Mouse (Mus musculus) stomach, embryonic 15.5 days (tissue): ENCODE measurements around the gene Prps1. TPM values are rescaled to one million over a fixed set of nuclear protein-coding genes. Genes with fewer than 3 reads are reported as not detected.

Experiments used
- ATAC-seq: fragments of 200-750 bp; cut with Nextera tagmentation; 2 replicates; pipeline ENCODE4 v1.8.0; 2017; ENCODE audit warnings: low read depth, moderate number of reproducible peaks, moderate TSS enrichment; ENCODE audit not compliant: insufficient read depth, low FRiP score
- H3K27ac ChIP-seq: fragments of 300-500 bp; sonication (generic); 2 replicates; pipeline ENCODE4 v1.5.1; 2015; ENCODE audit warnings: mild to moderate bottlenecking, inconsistent platforms
- H3K27me3 ChIP-seq: fragments of 300-500 bp; sonication (generic); replicated peaks from 2 replicates; pipeline ENCODE4 v1.6.1; 2015; ENCODE audit warnings: inconsistent platforms
- H3K36me3 ChIP-seq: fragments of 300-500 bp; sonication (generic); 2 replicates; pipeline ENCODE4 v1.6.1; 2015; ENCODE audit warnings: inconsistent platforms
- H3K4me1 ChIP-seq: fragments of 300-500 bp; sonication (generic); 2 replicates; pipeline ENCODE4 v1.6.1; 2015; ENCODE audit warnings: inconsistent platforms
- H3K4me2 ChIP-seq: fragments of 300-500 bp; sonication (generic); 2 replicates; pipeline ENCODE4 v1.6.1; 2015; ENCODE audit warnings: mild to moderate bottlenecking, inconsistent platforms
- H3K4me3 ChIP-seq: fragments of 300-500 bp; sonication (generic); replicated peaks from 2 replicates; pipeline ENCODE4 v1.5.1; 2015; ENCODE audit warnings: inconsistent platforms
- H3K9ac ChIP-seq: fragments of 300-500 bp; sonication (generic); 2 replicates; pipeline ENCODE4 v1.6.1; 2015; ENCODE audit warnings: inconsistent platforms
- H3K9me3 ChIP-seq: fragments of 300-500 bp; sonication (generic); 2 replicates; pipeline ENCODE4 v1.6.1; 2016; ENCODE audit warnings: inconsistent platforms
- WGBS: fragments of 180-500 bp; shearing (Covaris S2); methylation state at CpG from one replicate; pipeline ENCODE4 v1.1.7; 2015; 5-methylcytosine and 5-hydroxymethylcytosine counted together
- polyA plus RNA-seq: library from polyadenylated mRNA; unstranded; fragments of >200 nt; fragmentation: Nextera tagmentation; extraction: Ambion mirVana; gene quantifications from 2 replicates; pipeline ENCODE4 v1.2.1, GENCODE M21; 2015

Prps1 gene
- polyA plus RNA-seq: 30.8 and 32.3 TPM in 2 replicates

DNA sequence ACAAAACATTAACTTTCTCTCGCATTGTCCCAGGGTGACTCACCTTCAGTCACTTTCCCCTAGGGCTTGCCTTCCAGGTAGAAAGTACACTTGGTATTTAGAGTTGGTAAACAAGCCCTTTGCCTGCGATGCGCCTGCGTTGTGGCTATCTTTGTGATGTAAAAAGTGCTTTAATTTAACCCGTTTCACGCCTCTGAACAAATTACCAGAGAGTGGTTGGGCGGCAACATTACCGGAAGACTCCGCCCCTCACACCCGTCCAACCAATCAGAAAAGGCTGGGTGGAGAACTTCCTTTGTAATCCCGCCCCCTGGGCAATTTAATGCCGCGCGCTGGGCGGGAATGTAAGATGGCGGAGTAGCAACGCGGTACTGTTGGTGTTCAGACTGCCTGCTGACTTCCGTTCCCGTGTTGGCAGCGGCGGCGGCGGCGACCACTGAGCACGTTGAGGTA is at the start of gene Prps1:
Prps1 (plus strand) TSS at position 335 of the 453 bp plus-strand sequence.
- peak; percentile 94 for ATAC-seq
- no peak within 1 kb of the TSS for H3K27ac ChIP-seq
- 18% methylated on average over 26 of the region's 26 CpGs for WGBS

DNA sequence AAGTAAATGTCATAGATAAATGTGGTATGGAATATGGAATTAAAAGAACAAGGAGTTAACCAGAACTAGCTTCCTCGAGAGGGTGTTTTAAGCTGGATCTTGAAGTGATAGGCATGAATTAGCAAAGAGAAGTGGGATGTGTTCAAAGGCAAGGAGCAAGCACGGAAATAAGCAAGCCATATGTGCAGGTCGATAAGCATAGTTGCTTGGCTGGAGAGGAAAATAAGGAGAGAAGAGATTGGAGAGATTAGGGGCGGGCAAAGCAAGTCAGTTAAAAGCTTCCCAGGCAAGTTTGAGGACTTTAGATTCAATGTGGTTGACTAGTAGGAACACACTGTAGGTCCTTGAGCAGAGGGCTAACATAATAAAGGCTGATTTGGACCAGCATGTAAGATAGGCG is 48.8 kb upstream of the Prps1 start:
- 79% methylated on average over 5 of the region's 5 CpGs for WGBS

More for the DNA sequence above, at the start of gene Prps1:
- H3K4me1 ChIP-seq: no peaks in the 10 kb centered on the region
- H3K4me3 ChIP-seq: peak within 1 kb of the TSS; percentile 54
- H3K36me3 ChIP-seq: no peaks in the 10 kb centered on the region
- no peaks in the 10 kb centered on the region for H3K9me3 ChIP-seq
- no peaks in the 10 kb centered on the region for H3K27me3 ChIP-seq
- H3K4me2 ChIP-seq: peak within 1 kb of the TSS; percentile 72
- H3K9ac ChIP-seq: peak within 1 kb of the TSS; percentile 25; the same call in 1 of the 2 replicates

DNA sequence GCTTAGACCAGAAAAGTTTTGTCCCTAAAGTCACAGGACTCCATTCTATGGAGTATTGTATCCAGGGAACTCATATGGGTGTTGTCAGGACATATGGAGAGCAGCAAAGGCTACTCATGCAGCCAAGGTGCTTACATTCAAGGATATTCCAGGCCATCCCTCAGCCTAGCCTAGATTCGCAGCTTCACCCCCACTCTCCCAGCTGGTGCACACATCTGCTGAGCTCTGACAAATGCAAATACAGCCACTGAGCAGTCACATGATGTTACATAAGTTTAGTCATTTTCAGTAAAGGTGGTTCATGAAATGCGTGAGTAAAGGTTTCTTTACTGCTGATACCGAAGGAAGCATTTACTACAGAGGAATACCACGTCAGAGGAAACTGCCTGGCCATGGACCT is 37.9 kb upstream of the Prps1 start:
- ATAC-seq: no peak
- H3K4me2 ChIP-seq: no peak overlapping the region
- 73% methylated on average over 4 of the region's 4 CpGs for WGBS
- no peak overlapping the region for H3K27ac ChIP-seq
- H3K9ac ChIP-seq: no peak overlapping the region
- no peaks in the 10 kb centered on the region for H3K9me3 ChIP-seq
- H3K36me3 ChIP-seq: no peaks in the 10 kb centered on the region
- no peaks in the 10 kb centered on the region for H3K4me1 ChIP-seq
- H3K4me3 ChIP-seq: no peak overlapping the region
- 0 out of 2 replicates have a peak, but pooled peaks cover 4% of the 10 kb centered on the region for H3K27me3 ChIP-seq

More for the DNA sequence above, 48.8 kb upstream of the Prps1 start:
- H3K36me3 ChIP-seq: no peaks in the 10 kb centered on the region
- H3K27me3 ChIP-seq: no peaks in the 10 kb centered on the region
- no peak overlapping the region for H3K4me3 ChIP-seq
- no peaks in the 10 kb centered on the region for H3K4me1 ChIP-seq
- no peak overlapping the region for H3K9ac ChIP-seq
- H3K27ac ChIP-seq: no peak overlapping the region
- H3K4me2 ChIP-seq: no peak overlapping the region
- ATAC-seq: no peak
- no peaks in the 10 kb centered on the region for H3K9me3 ChIP-seq

DNA sequence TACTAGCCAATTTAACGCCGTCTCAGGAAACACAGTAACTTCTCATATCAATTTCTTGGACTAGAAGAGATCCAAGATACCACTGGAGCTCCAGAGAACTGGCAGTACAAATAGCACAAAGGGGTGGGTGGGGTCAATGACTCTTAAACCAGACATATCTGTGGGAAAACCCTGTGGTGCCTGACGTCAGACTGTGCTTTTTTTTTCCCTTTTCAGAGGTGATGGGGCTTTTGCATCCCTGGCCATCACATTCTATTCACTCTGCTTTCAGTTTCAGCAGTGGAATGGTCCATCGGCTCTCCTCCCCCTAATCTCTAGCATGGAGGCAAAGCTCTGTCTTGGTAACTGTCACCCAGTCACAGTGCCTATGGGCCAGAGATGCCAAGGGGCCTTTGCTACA is 29.3 kb upstream of the Prps1 start:
- Histone ChIP-seq H3K4me3 (no peak overlapping the region), H3K4me1 (no peaks in the 10 kb centered on the region), H3K27me3 (no peaks in the 10 kb centered on the region), H3K36me3 (no peaks in the 10 kb centered on the region), H3K9ac (no peak overlapping the region), H3K27ac (no peak overlapping the region), H3K9me3 (no peaks in the 10 kb centered on the region), H3K4me2 (no peak overlapping the region)
- ATAC-seq: no peak
- 78% methylated on average over 4 of the region's 4 CpGs for WGBS

DNA sequence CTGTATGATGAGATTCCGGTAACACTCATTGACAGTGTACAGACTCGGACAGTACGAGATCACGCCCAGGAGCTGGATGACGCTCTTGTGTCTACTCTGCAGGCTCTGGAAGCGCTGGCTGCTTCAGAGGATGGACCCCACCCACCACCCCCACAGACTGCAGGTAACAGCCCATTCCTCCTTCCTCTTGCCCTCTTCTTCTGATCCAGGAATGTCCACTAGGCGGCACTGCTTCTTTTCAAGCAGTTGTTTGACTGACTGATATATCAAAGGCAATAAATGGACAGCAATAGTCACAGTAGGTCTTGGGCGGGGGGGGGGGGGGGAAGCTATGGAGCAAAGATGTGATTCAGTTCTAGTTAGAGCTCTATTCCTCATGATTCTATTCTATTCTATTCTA is 28.2 kb upstream of the Prps1 start:
- no peak for ATAC-seq
- Histone ChIP-seq H3K9ac (no peak overlapping the region), H3K36me3 (no peaks in the 10 kb centered on the region), H3K27me3 (no peaks in the 10 kb centered on the region), H3K27ac (no peak overlapping the region), H3K9me3 (no peaks in the 10 kb centered on the region), H3K4me2 (no peak overlapping the region), H3K4me3 (no peak overlapping the region), H3K4me1 (no peaks in the 10 kb centered on the region)
- 65% methylated on average over 8 of the region's 8 CpGs for WGBS

DNA sequence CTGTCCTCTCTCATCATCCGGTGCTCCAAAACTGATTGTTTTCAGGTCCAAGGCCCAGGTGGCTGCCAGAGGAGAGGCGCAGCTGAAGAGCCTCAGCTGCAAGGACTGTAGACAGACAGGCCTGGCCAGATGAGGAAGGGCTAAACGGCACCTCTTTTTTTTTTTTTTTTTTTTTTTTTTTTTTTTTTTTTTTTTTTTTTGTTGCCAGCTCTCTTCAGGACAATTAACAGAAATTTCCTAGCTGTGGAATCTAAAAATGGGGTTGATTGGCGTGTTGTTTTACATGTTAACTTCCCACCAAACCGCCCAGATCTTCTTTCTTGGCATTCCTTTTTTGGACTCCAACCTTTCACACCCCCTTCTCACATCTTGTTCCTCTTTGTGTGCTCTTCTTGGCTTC is 26.4 kb upstream of the Prps1 start:
- H3K4me2 ChIP-seq: no peak overlapping the region
- no peaks in the 10 kb centered on the region for H3K4me1 ChIP-seq
- H3K36me3 ChIP-seq: no peaks in the 10 kb centered on the region
- H3K9ac ChIP-seq: no peak overlapping the region
- ATAC-seq: no peak
- H3K9me3 ChIP-seq: no peaks in the 10 kb centered on the region
- H3K4me3 ChIP-seq: no peak overlapping the region
- WGBS: 85% methylated on average over 4 of the region's 5 CpGs
- no peak overlapping the region for H3K27ac ChIP-seq
- H3K27me3 ChIP-seq: no peaks in the 10 kb centered on the region

DNA sequence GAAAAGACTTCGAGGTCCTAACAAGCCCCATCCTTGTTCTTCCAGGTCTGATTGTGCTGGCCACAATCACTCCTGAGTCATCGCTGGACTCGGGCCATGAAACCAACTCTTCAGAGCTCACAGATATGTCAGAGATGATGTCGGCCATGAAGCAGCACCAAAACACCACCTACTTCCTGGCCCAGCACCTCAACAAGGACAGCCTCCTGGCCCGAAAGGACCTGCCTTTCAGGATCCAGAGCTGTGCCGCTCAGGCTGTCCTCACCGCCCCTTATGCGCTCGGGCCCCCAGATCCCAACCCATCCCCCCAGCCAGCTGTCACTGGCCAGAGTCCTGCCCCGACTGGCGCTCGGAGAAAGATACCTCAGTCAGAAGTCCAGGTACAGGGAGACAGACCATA is 25.9 kb upstream of the Prps1 start:
- Histone ChIP-seq H3K4me1 (no peaks in the 10 kb centered on the region), H3K27me3 (no peaks in the 10 kb centered on the region), H3K9ac (no peak overlapping the region), H3K9me3 (no peaks in the 10 kb centered on the region), H3K4me2 (no peak overlapping the region), H3K27ac (no peak overlapping the region), H3K36me3 (no peaks in the 10 kb centered on the region), H3K4me3 (no peak overlapping the region)
- 81% methylated on average over 12 of the region's 12 CpGs for WGBS
- no peak for ATAC-seq

DNA sequence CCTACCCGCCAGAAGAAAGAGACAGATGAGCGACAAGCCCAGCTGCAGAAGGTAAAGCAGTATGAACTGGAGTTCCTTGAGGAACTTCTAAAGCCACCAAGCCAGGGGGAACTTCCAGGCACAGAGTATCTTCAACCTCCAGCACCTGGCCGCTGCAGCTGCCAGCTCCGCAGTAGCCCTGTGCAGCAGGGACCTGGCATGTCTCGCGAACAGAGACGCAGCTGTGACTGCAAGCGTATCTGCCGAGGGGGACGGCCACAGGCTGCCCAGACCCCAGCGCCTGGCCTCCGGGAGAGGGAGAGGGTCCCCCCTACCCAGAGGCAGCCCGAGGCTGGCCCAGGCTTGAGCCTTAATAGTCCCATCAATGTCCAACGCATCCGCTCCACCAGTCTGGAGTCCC is 24.4 kb upstream of the Prps1 start:
- no peak overlapping the region for H3K4me2 ChIP-seq
- ATAC-seq: no peak
- H3K4me1 ChIP-seq: no peaks in the 10 kb centered on the region
- H3K9me3 ChIP-seq: no peaks in the 10 kb centered on the region
- no peak overlapping the region for H3K4me3 ChIP-seq
- H3K9ac ChIP-seq: no peak overlapping the region
- whole genome bisulfite sequencing: 81% methylated on average over 15 of the region's 15 CpGs
- no peak overlapping the region for H3K27ac ChIP-seq
- H3K27me3 ChIP-seq: no peaks in the 10 kb centered on the region
- no peaks in the 10 kb centered on the region for H3K36me3 ChIP-seq

DNA sequence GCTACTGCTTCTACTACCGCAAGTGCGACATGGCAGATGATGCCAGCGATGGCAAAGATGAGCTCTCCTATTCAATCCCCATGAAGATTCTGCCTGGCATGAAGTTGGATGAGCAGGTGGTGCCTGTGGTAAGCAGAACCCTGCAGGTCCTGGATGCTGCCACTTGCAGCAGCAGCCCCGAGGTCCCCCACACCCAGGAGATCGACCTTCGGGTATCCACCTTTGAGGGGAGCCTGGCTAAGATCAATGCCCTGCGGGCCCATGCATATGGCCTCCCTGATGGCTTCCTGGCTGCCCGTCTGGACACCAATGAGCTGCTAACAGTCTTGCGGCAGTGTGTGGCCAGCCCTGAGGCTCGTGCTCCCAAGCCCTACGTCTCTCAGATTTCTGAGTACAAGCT is 23.6 kb upstream of the Prps1 start:
- Histone ChIP-seq H3K9ac (no peak overlapping the region), H3K4me2 (no peak overlapping the region), H3K4me3 (no peak overlapping the region), H3K36me3 (no peaks in the 10 kb centered on the region), H3K27me3 (no peaks in the 10 kb centered on the region), H3K27ac (no peak overlapping the region), H3K9me3 (no peaks in the 10 kb centered on the region), H3K4me1 (no peaks in the 10 kb centered on the region)
- no peak for ATAC-seq
- 80% methylated on average over 11 of the region's 11 CpGs for WGBS

DNA sequence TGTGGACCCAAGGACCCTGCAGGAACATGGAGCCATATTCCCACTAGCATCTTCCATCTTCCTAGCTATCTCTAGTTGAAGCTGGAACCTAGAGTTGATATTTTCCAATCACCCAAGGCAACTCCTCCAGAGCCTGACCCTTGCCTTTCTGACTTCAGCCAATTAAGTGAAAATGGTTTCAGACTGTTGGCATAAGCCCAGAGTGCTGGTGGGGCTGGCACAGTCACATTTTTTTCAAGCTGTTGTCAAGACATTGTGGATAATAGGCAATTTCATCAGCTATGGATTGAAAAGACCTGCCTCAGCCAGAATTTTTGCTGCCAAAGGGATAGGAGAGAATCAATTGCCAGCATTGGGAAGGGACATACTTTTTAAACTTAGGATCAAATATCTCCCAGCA is 18.5 kb upstream of the Prps1 start:
- Histone ChIP-seq H3K27me3 (no peaks in the 10 kb centered on the region), H3K9me3 (no peaks in the 10 kb centered on the region), H3K27ac (no peak overlapping the region), H3K4me1 (no peaks in the 10 kb centered on the region), H3K9ac (no peak overlapping the region), H3K4me2 (no peak overlapping the region), H3K4me3 (no peak overlapping the region), H3K36me3 (no peaks in the 10 kb centered on the region)
- ATAC-seq: no peak

DNA sequence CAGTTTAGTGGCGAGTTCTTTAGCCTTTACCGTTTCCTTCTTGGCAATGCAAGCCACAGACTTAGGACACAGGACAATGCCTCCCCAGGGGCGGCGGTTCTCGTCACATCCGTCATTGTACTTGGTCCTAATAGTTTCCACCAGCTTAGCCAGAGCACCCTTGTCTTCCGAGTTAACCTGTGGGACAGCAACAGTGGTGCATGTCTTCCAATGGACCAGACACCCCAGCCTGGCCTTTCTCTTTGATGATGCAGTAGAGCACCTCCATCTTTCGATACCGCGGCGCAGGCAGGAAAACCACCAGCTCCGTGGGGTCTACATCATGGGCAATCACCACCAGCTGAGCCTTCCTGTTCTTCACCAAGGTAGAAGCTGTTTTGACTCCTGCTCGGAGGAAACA is 10.9 kb upstream of the Prps1 start:
- Histone ChIP-seq H3K9me3 (no peaks in the 10 kb centered on the region), H3K4me2 (no peak overlapping the region), H3K27ac (no peak overlapping the region), H3K4me1 (no peaks in the 10 kb centered on the region), H3K36me3 (no peaks in the 10 kb centered on the region), H3K4me3 (no peak overlapping the region), H3K27me3 (no peaks in the 10 kb centered on the region), H3K9ac (no peak overlapping the region)
- WGBS: 82% methylated on average over 13 of the region's 13 CpGs
- ATAC-seq: no peak

DNA sequence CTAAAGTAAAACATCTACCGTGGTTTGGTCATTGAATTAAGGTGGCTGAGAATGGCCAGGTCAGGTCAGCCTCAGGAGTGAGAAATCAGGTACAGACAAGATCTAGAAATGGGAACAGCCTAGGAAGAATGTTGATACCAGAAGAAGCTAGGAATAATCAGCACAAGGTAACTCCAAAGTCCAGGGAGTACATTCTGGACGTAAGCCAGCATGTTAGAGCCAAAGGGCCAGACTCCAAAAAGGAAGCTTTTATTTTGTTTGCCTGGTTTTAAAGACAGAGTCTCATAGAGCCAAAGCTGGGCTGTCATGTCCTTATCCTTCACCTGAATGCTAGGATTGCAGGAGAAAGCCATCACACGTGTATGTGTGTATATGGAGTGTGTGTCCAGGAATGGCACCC is 6.3 kb upstream of the Prps1 start:
- no peak for ATAC-seq
- Histone ChIP-seq H3K9ac (no peak overlapping the region), H3K4me3 (no peak overlapping the region), H3K4me1 (no peaks in the 10 kb centered on the region), H3K4me2 (no peak overlapping the region), H3K9me3 (no peaks in the 10 kb centered on the region), H3K27ac (no peak overlapping the region), H3K36me3 (no peaks in the 10 kb centered on the region), H3K27me3 (no peaks in the 10 kb centered on the region)
- WGBS: 67% methylated on average over 3 of the region's 3 CpGs
